Mouse (Mus musculus) stomach, postnatal 0 days (tissue): ENCODE data around the gene Icam5.

ENCODE experiments used
- CTCF ChIP-seq: IDR thresholded peaks from 2 replicates; pipeline ENCODE4 v1.5.1; 2016; ENCODE audit warnings: antibody characterized with exemption, low read depth, mild to moderate bottlenecking, moderate library complexity
- EP300 ChIP-seq: optimal IDR thresholded peaks from 2 replicates; pipeline ENCODE3; 2016; ENCODE audit warnings: antibody characterized with exemption

- TF ChIP-seq EP300 (no peak), CTCF (no peak)
These were observed 43.8 kb downstream of the Icam5 start for GRCm38 (mm10) chr9:21075625-21076024.
